Mouse (Mus musculus): Measurements from ENCODE around the gene Alkbh1. TPM values are rescaled to one million over a fixed set of nuclear protein-coding genes. Genes with fewer than 3 reads are reported as not detected.

Gene Alkbh1
- total RNA-seq, 2 experiments from 2014 or later, result 19.2 to 20.3 TPM

GRCm38 (mm10) chr12:87387171-87388121 lies 56.4 kb downstream of the Alkbh1 start:
- peak in 1 of 2 experiments; percentile 29 for DNase-seq (ENCODE audit: low spot score in 2 of 2)

DNA sequence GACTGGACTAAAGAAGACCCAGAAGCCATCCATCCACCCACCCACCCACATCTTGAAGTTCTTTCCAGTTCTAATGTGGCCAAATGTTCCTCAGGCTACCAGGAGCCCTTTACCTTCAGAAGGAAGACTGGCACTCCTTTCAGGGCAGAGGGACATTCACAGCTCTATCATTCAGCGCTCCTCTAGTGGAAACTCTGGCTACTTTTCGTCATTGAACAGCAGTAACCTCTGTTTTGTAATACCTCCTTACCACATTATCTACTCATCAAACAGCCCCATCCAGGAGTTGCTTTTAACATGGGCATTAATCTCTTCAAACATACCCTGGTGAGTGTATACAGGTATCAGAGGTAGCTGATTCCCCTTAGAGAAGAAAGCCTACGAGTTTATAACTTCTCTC lies 58.8 kb downstream of the Alkbh1 start:
- no peak for DNase-seq (ENCODE audit: low spot score in 2 of 2)

DNA sequence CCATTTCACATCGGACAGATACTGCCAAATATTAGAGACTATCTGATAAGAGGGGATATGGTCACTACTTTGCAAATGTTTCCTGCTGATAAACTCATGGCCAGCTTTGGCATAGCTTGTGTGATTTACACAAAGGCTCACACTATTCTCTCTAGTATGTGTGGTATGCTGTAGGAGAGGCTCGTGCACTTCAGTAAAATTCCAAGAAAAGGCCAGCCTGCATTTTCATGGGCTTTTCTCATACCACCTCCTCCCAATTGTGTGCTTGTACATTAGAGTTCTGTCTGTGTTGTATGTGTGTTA lies 62.5 kb downstream of the Alkbh1 start:
- DNase-seq (ENCODE audit: low spot score in 2 of 2), result no peak

DNA sequence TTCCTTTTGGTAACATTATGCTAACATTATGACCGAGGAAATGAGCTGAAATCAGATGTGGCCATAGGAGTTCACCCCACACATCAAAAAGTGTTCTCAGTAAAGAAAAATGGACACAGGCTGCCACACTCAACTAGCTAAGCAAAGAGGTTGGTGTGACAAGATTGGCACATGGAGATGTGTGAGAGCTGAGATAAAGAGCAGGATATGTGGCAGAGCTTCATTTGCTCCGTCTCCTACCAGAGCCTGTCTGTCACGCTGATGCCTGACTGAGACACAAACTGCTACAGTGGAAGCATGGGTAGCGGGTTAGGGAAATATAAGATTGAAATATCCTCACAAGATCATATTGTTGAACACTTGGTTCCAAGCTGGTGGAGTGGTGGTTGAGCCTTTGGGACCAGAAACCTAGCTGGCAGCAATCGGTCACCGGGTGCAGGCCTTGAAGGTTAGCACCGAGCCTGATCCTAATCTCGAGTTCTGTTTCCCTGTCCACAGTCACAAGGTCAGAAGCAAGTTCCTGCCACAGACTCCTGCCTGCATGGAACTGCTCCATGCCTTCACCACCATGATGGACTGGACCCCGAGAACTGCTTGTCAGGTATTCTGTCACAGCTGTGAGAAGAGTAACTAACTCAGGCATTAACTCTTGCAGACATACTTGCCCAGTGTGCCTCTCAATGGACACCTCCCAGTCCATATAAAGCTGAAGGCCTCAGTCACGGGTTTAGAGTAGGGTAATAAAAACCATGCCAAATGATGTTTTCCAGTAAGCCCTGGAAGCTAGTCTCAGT lies 63.0 kb downstream of the Alkbh1 start:
- DNase-seq (ENCODE audit: low spot score in 2 of 2), result no peak

GRCm38 (mm10) chr12:87379496-87379895 lies 64.3 kb downstream of the Alkbh1 start:
- no peak for DNase-seq (ENCODE audit: low spot score in 2 of 2)

Small RNAs within 50 kb of the gene (microRNA-seq; reads per million reads assigned to microRNA genes)
- gene Mir3068, result 70.8 to 77.5 reads per million in 2 experiments

Other genes starting within 250 kb of the Alkbh1 start
- gene Samd15, start 244.3 kb downstream of the Alkbh1 start, total RNA-seq (2021), result 1 to 10 TPM; 4.9 to 5.1 TPM
- 10 to 100 TPM; 29.7 to 30.7 TPM for gene Tmed8, start 243.6 kb downstream of the Alkbh1 start, total RNA-seq (2021)
- gene Noxred1, start 205.3 kb downstream of the Alkbh1 start, total RNA-seq (2021), result 1 to 10 TPM; 1.8 to 2.3 TPM
- 10 to 100 TPM; 50.9 to 54.3 TPM for gene Vipas39, start 177.8 kb downstream of the Alkbh1 start, total RNA-seq (2021)
- gene Ahsa1, start 177.5 kb downstream of the Alkbh1 start, total RNA-seq (2021), result 100 to 1,000 TPM; 176 to 181 TPM
- under 1 TPM; 0.30 to 0.33 TPM for gene Ism2, start 144.3 kb downstream of the Alkbh1 start, total RNA-seq (2021)
- 10 to 100 TPM; 31.7 to 33.3 TPM for gene Sptlc2, start 55.7 kb downstream of the Alkbh1 start, total RNA-seq (2021)
- gene Slirp, start 121 bp downstream of the Alkbh1 start, total RNA-seq (2021), result 10 to 100 TPM; 96.2 to 96.3 TPM
- gene Snw1, start 28.3 kb upstream of the Alkbh1 start, total RNA-seq (2021), result 10 to 100 TPM; 69.7 to 70.8 TPM
- gene Gm5788, start 50.7 kb upstream of the Alkbh1 start, total RNA-seq (2021), result not detected
- gene Gm8300, start 70.3 kb upstream of the Alkbh1 start, total RNA-seq (2021), result not detected
- not detected for gene Oog1, start 158.7 kb upstream of the Alkbh1 start, total RNA-seq (2021)
- not detected for gene Gm4027, start 174.9 kb upstream of the Alkbh1 start, total RNA-seq (2021)
- gene Gm16381, start 200.6 kb upstream of the Alkbh1 start, total RNA-seq (2021), result not detected

Data from left cerebral cortex, adult 18-20 months (tissue).